19 mouse cellular contexts compared by ENCODE assay signal in genomic region chr12:85641564-85641931, GRCm38 (mm10). TPM values are rescaled to one million over a fixed set of nuclear protein-coding genes. Genes with fewer than 3 reads are reported as not detected.
DNase-seq lines count a peak whose midpoint lies in the region; ATAC-seq and TF ChIP-seq lines count a peak whose summit lies in the region.
"Had no signal": no experiment of that assay in that cellular context is flagged by ENCODE, and none has a peak within 500 bp of the region (broad histone marks: within the 10 kb centered on the region; RNA-seq: fewer than 3 reads in every experiment).

No protein-coding gene starts in this region.

- 0 out of 2 replicates have a peak overlapping the region, but pooled peaks have one; percentile 19 for H3K27ac ChIP-seq in neural tube, embryonic 15.5 days (replicated peaks)
- peak overlapping the region; percentile 58 for H3K27ac ChIP-seq in heart, embryonic 16.5 days (ENCODE audit: low read length)
- H3K27ac ChIP-seq in limb, embryonic 14.5 days (replicated peaks; ENCODE audit: low read depth, low read length): no peak overlapping the region
- H3K27ac ChIP-seq: embryonic facial prominence, embryonic 13.5 days; liver, embryonic 12.5 days; lung, embryonic 15.5 days; macrophage; midbrain, embryonic 12.5 days; stomach, embryonic 15.5 days had no signal

- H3K4me1 ChIP-seq in neural tube, embryonic 15.5 days: peaks cover 20% of the 10 kb centered on the region
- peaks cover 24% of the 10 kb centered on the region for H3K4me1 ChIP-seq in heart, embryonic 16.5 days (ENCODE audit: control insufficient read depth, insufficient read depth, low read length)
- H3K4me1 ChIP-seq in limb, embryonic 14.5 days (ENCODE audit: control insufficient read depth, insufficient read depth, low read length): no peaks in the 10 kb centered on the region

- H3K4me3 ChIP-seq in neural tube, embryonic 15.5 days (replicated peaks): no peak overlapping the region
- H3K4me3 ChIP-seq in heart, embryonic 16.5 days (ENCODE audit: low read length): no peak overlapping the region
- H3K4me3 ChIP-seq in limb, embryonic 14.5 days (replicated peaks; ENCODE audit: low read length): no peak overlapping the region
- H3K4me3 ChIP-seq: embryonic facial prominence, embryonic 13.5 days; liver, embryonic 12.5 days; lung, embryonic 15.5 days; midbrain, embryonic 12.5 days; stomach, embryonic 15.5 days had no signal

- TF ChIP-seq POLR2A in limb, embryonic 14.5 days (IDR thresholded peaks at IDR 0.05; ENCODE audit: borderline replicate concordance, extremely low read depth, insufficient read depth, insufficient read length): no peak

- no peak overlapping the region for H3K4me2 ChIP-seq in neural tube, embryonic 15.5 days
- H3K4me2 ChIP-seq in heart, embryonic 16.5 days (ENCODE audit: low read depth, low read length): no peak overlapping the region
- H3K4me2 ChIP-seq in limb, embryonic 14.5 days (replicated peaks; ENCODE audit: low read depth, low read length, severe bottlenecking): no peak overlapping the region
- H3K4me2 ChIP-seq: embryonic facial prominence, embryonic 13.5 days; liver, embryonic 12.5 days; lung, embryonic 15.5 days; midbrain, embryonic 12.5 days; stomach, embryonic 15.5 days had no signal

- H3K27me3 ChIP-seq in neural tube, embryonic 15.5 days (replicated peaks): no peaks in the 10 kb centered on the region
- H3K27me3 ChIP-seq in heart, embryonic 16.5 days (ENCODE audit: control insufficient read depth, insufficient read depth, low read length): no peaks in the 10 kb centered on the region
- H3K27me3 ChIP-seq in limb, embryonic 14.5 days (ENCODE audit: control insufficient read depth, insufficient read depth, low read length): no peaks in the 10 kb centered on the region
- H3K27me3 ChIP-seq: embryonic facial prominence, embryonic 13.5 days; liver, embryonic 12.5 days; lung, embryonic 15.5 days; midbrain, embryonic 12.5 days; stomach, embryonic 15.5 days had no signal

- ATAC-seq in neural tube, embryonic 15.5 days (ENCODE audit: low FRiP score): no peak
- no peak for ATAC-seq in heart, embryonic 16.5 days (replicated peaks; ENCODE audit: extremely low read depth, insufficient read depth, low FRiP score)
- no peak for ATAC-seq in limb, embryonic 14.5 days (ENCODE audit: low FRiP score, low read depth)
- ATAC-seq: liver, embryonic 12.5 days had no signal

- H3K9ac ChIP-seq in neural tube, embryonic 15.5 days (replicated peaks): no peak overlapping the region
- no peak overlapping the region for H3K9ac ChIP-seq in heart, embryonic 16.5 days (ENCODE audit: low read length)
- peak overlapping the region; percentile 12; the same call in 1 of the 2 replicates for H3K9ac ChIP-seq in limb, embryonic 14.5 days (ENCODE audit: low read depth, low read length, severe bottlenecking)
- H3K9ac ChIP-seq: embryonic facial prominence, embryonic 13.5 days; liver, embryonic 12.5 days; lung, embryonic 15.5 days; midbrain, embryonic 12.5 days; stomach, embryonic 15.5 days had no signal

- 64% methylated on average over 4 of the region's 4 CpGs for WGBS in neural tube, embryonic 15.5 days
- 27% methylated on average over 4 of the region's 4 CpGs for WGBS in heart, embryonic 16.5 days
- WGBS in limb, embryonic 14.5 days: 70% methylated on average over 4 of the region's 4 CpGs

- H3K36me3 ChIP-seq in neural tube, embryonic 15.5 days: peaks cover 10% of the 10 kb centered on the region; the same call in 1 of the 2 replicates
- 0 out of 2 replicates have a peak, but pooled peaks cover 2% of the 10 kb centered on the region for H3K36me3 ChIP-seq in heart, embryonic 16.5 days (ENCODE audit: control insufficient read depth, insufficient read depth)
- H3K36me3 ChIP-seq in limb, embryonic 14.5 days (ENCODE audit: control insufficient read depth, insufficient read depth, low read length): peaks cover 36% of the 10 kb centered on the region
- H3K36me3 ChIP-seq: liver, embryonic 12.5 days; lung, embryonic 15.5 days; midbrain, embryonic 12.5 days; stomach, embryonic 15.5 days had no signal

- H3K9me3 ChIP-seq in neural tube, embryonic 15.5 days (replicated peaks): no peaks in the 10 kb centered on the region
- H3K9me3 ChIP-seq in heart, embryonic 16.5 days (replicated peaks; ENCODE audit: control insufficient read depth, low read length): no peaks in the 10 kb centered on the region
- H3K9me3 ChIP-seq in limb, embryonic 14.5 days (ENCODE audit: control insufficient read depth, low read length): no peaks in the 10 kb centered on the region
- H3K9me3 ChIP-seq: embryonic facial prominence, embryonic 13.5 days; liver, embryonic 12.5 days; lung, embryonic 15.5 days; midbrain, embryonic 12.5 days; stomach, embryonic 15.5 days had no signal

- DNase-seq in gastrocnemius, postnatal 14 days: peak; percentile 32
- no peak for DNase-seq in gastrocnemius, postnatal 10 days
- DNase-seq in neural tube, embryonic 10.5 days (ENCODE audit: extremely low spot score, low spot score): no peak
- DNase-seq in limb, embryonic 14.5 days (ENCODE audit: low spot score): no peak
- DNase-seq in adrenal gland, adult 2 months: no peak
- no peak for DNase-seq in thymus, postnatal 4 days
- DNase-seq: adrenal gland, postnatal 36 days; cerebellum, adult 2 months; kidney, adult 9 months; kidney, postnatal 4 days; right cerebral cortex, adult 18-20 months had no signal

- intact Hi-C loops in gastrocnemius, postnatal 14 days (cut with DNase I; ENCODE audit: low total_unique reads): loop anchor here (5.0 kb wide), 1 partner anchor 39 kb away; no protein-coding TSS in a partner anchor

RNA-seq across cellular contexts. Expression of gene Jdp2, which starts 42.7 kb away (rescaled TPM):
- total RNA-seq in gastrocnemius, postnatal 14 days (2021): 10 to 100 TPM in 1 of 2 experiments, 1 to 10 TPM in 1; 9.4 to 11.6 TPM
- total RNA-seq in gastrocnemius, postnatal 10 days (2021): 10 to 100 TPM; 15.2 to 17.1 TPM
- 0.68 and 0.69 TPM in 2 replicates for polyA plus RNA-seq in neural tube, embryonic 15.5 days (2015; fragmentation: Nextera tagmentation; extraction: Ambion mirVana)
- polyA plus RNA-seq in heart, embryonic 16.5 days (2015; fragmentation: Nextera tagmentation; extraction: Ambion mirVana): 0.34 and 0.37 TPM in 2 replicates
- 37.7 and 43.9 TPM in 2 replicates for polyA plus RNA-seq in limb, embryonic 14.5 days (2012; rRNA removed)
- polyA plus RNA-seq in limb, embryonic 14.5 days (2014; fragmentation: Nextera tagmentation; extraction: Ambion mirVana): 3.2 and 3.8 TPM in 2 replicates
- 10 to 100 TPM; 17.6 to 22.1 TPM for total RNA-seq in adrenal gland, adult 2 months (2021)
- 16.3 and 16.9 TPM in 2 replicates for polyA plus RNA-seq in adrenal gland, adult 2 months (2012; rRNA removed)

RNA-seq across cellular contexts. Expression of gene Batf, which starts 44.9 kb away (rescaled TPM):
- total RNA-seq in gastrocnemius, postnatal 14 days (2021): under 1 TPM; 0.29 to 0.40 TPM
- total RNA-seq in gastrocnemius, postnatal 10 days (2021): 1 to 10 TPM in 1 of 2 experiments, under 1 TPM in 1; 0.33 to 1.3 TPM
- 0.44 and 2.9 TPM in 2 replicates for polyA plus RNA-seq in neural tube, embryonic 15.5 days (2015; fragmentation: Nextera tagmentation; extraction: Ambion mirVana)
- polyA plus RNA-seq in heart, embryonic 16.5 days (2015; fragmentation: Nextera tagmentation; extraction: Ambion mirVana): 5.1 and 6.8 TPM in 2 replicates
- polyA plus RNA-seq in limb, embryonic 14.5 days (2012; rRNA removed): 3.2 and 3.5 TPM in 2 replicates
- polyA plus RNA-seq in limb, embryonic 14.5 days (2014; fragmentation: Nextera tagmentation; extraction: Ambion mirVana): 4.6 and 5.3 TPM in 2 replicates
- total RNA-seq in adrenal gland, adult 2 months (2021): under 1 TPM; 0.41 to 0.81 TPM
- 0.44 and 1.9 TPM in 2 replicates for polyA plus RNA-seq in adrenal gland, adult 2 months (2012; rRNA removed)
